Mouse (Mus musculus) gonadal fat pad, adult 2 months (tissue): ENCODE measurements around the gene Gm12355. TPM values are rescaled to one million over a fixed set of nuclear protein-coding genes. Genes with fewer than 3 reads are reported as not detected.

Experiments used
- DNase-seq: peaks from one replicate; pipeline ENCODE4 v3.0.0-alpha.2; 2012; ENCODE audit warnings: low read depth
- polyA plus RNA-seq: library from polyadenylated mRNA; depleted of rRNA; stranded (reverse); fragments of >200 nt; gene quantifications from 2 replicates; pipeline ENCODE4 v1.2.3, GENCODE M21; 2012; rRNA removed

Gene Gm12355
- polyA plus RNA-seq, 1 experiment, result not detected

DNA sequence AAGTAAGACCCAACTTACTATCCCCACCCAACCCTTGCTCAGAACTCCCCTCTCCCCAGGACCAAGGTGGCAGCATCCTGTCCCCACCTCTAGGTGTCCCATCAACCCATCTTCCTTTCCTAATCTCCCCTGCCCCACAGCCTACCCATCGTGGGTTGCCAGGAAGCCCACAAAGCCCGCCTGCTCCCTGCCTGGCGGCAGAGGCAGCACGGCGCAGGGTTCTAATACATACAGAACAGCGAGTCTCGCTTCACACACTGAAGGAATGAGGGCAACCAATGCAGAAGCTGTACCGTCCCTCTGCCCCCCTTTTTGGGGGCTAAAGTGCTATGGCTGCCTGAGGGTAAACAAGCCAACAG lies 43.5 kb downstream of the Gm12355 start:
- no peak for DNase-seq

DNA sequence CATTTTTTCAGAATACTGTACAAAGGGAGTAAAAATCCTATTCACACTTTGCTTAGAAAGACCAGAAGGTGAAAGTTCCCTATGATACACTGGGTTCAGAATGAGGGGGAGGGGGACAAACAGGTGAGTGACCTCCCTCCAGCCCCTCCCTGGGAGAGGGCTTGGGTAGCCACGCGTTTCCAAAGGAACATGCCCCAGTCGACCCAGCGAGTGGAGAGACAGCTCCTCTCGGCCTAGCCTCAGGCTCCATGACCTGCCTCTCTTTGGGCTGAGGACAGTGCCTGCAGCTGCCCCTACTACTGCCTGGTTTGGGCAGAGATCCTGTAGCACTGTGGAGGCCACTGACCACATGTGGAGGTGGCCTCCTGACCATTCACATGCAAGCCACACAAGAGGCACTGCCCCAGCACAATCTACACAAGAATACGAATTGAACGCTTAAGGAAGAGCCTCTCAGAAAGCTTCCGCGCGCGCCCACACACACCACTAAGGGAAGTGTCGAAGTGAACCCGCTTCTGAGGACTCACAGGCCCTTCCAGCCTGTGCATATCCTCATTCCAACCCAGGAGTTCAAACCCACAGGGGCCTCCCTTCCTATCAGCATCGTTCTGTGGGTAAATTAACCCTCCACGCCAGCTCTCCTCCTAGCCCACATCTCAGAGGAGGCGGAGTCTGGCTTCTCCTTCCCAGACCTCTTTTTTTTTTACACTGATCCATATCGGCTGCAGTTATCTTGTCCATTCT lies 44.0 kb downstream of the Gm12355 start:
- no peak for DNase-seq

DNA sequence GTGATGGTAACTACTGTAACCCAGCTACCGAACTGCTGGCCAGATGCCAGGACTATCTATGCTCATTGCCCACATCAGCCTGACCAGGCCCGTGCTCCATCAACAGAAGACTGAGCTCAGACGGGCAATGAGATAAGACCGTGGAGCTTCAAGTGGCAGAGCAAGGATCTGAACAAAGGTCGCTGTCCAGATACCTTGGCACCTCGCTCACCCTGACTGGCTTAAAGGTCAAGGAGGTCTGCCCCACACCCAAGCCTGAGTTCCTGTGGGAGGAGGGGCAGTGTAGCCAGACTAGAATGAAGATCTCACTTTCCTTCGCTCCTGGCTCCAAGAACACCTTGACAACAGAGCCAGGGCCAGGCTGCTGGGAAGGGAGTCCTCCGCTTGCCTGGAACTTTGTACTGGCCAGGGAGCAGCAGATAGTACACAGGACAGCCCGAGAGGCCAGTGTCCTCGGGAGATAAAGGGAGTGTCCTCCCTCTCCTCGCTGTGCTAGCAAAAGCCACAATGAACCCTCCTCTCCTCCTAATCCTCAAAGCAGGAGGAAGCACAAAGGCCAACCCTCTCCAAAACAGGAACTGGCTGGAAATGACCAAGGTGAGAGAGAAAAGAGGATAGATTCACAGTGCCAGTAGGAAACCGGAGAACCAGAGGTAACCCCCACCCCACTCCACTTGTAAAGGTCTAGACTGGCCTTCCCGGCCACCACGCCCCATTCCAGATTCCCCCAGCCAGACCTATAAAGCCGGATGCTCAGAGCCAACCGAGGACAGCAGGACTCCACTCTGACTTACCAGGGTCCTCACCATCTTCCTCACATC lies 45.0 kb downstream of the Gm12355 start:
- DNase-seq, result no peak

DNA sequence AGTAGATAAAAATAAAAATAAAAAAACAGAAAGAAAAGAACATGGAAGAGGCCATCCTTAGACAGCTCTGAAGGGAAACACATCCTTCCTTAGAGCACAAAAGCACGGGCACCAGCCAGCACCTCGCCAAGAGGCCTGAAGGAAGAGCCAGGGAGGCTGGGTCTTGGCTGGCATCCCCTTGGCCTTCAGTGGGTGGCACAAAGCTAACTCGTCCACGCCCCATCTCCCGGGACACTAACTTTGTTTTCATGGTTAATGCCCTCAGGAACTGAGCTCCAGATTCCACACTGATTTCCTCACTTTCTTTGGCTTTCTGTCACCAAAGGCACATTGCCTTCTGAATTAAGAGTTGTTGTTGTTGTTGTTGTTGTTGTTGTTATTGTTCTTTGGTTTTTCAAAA lies 47.7 kb downstream of the Gm12355 start:
- DNase-seq, result no peak

Other genes with a start within 250 kb of the Gm12355 start
- 0.85 and 2.9 TPM in 2 replicates for gene Tcap, start 241.8 kb downstream of the Gm12355 start, polyA plus RNA-seq
- 7.5 and 32.4 TPM in 2 replicates for gene Pnmt, start 239.2 kb downstream of the Gm12355 start, polyA plus RNA-seq
- gene Pgap3, start 225.2 kb downstream of the Gm12355 start, polyA plus RNA-seq, result 29.5 and 30.4 TPM in 2 replicates
- 33.8 and 35.3 TPM in 2 replicates for gene Erbb2, start 213.2 kb downstream of the Gm12355 start, polyA plus RNA-seq
- gene Mien1, start 186.7 kb downstream of the Gm12355 start, polyA plus RNA-seq, result 217 and 228 TPM in 2 replicates
- gene Grb7, start 179.3 kb downstream of the Gm12355 start, polyA plus RNA-seq, result 54.7 and 54.8 TPM in 2 replicates
- 0.82 and 0.98 TPM in 2 replicates for gene Ikzf3, start 79.6 kb downstream of the Gm12355 start, polyA plus RNA-seq
- 0.47 and 1.1 TPM in 2 replicates for gene Zpbp2, start 74.6 kb downstream of the Gm12355 start, polyA plus RNA-seq
- gene Ormdl3, start 38.3 kb downstream of the Gm12355 start, polyA plus RNA-seq, result 161 and 192 TPM in 2 replicates
- not detected in 2 replicates for gene Lrrc3c, start 27.4 kb downstream of the Gm12355 start, polyA plus RNA-seq
- not detected in 2 replicates for gene Gsdma3, start 699 bp upstream of the Gm12355 start, polyA plus RNA-seq
- gene Gsdma2, start 21.1 kb upstream of the Gm12355 start, polyA plus RNA-seq, result not detected in 2 replicates
- gene Gsdma, start 38.7 kb upstream of the Gm12355 start, polyA plus RNA-seq, result 0.05 and 0.09 TPM in 2 replicates
- gene Psmd3, start 56.9 kb upstream of the Gm12355 start, polyA plus RNA-seq, result 184 and 186 TPM in 2 replicates
- gene Csf3, start 75.6 kb upstream of the Gm12355 start, polyA plus RNA-seq, result 1.1 and 2.8 TPM in 2 replicates
- 77.3 and 78.0 TPM in 2 replicates for gene Med24, start 103.8 kb upstream of the Gm12355 start, polyA plus RNA-seq
- gene Thra, start 115.0 kb upstream of the Gm12355 start, polyA plus RNA-seq, result 73.1 and 89.0 TPM in 2 replicates
- 76.6 and 109 TPM in 2 replicates for gene Nr1d1, start 149.7 kb upstream of the Gm12355 start, polyA plus RNA-seq
- gene Msl1, start 169.9 kb upstream of the Gm12355 start, polyA plus RNA-seq, result 25.4 and 37.2 TPM in 2 replicates
- 22.5 and 22.8 TPM in 2 replicates for gene Casc3, start 179.2 kb upstream of the Gm12355 start, polyA plus RNA-seq
- 4.0 and 4.9 TPM in 2 replicates for gene Rapgefl1, start 211.1 kb upstream of the Gm12355 start, polyA plus RNA-seq
- gene Wipf2, start 238.0 kb upstream of the Gm12355 start, polyA plus RNA-seq, result 6.2 and 7.8 TPM in 2 replicates